Mouse (Mus musculus): ENCODE measurements around the gene Rhbdf1.

Gene Rhbdf1

DNA sequence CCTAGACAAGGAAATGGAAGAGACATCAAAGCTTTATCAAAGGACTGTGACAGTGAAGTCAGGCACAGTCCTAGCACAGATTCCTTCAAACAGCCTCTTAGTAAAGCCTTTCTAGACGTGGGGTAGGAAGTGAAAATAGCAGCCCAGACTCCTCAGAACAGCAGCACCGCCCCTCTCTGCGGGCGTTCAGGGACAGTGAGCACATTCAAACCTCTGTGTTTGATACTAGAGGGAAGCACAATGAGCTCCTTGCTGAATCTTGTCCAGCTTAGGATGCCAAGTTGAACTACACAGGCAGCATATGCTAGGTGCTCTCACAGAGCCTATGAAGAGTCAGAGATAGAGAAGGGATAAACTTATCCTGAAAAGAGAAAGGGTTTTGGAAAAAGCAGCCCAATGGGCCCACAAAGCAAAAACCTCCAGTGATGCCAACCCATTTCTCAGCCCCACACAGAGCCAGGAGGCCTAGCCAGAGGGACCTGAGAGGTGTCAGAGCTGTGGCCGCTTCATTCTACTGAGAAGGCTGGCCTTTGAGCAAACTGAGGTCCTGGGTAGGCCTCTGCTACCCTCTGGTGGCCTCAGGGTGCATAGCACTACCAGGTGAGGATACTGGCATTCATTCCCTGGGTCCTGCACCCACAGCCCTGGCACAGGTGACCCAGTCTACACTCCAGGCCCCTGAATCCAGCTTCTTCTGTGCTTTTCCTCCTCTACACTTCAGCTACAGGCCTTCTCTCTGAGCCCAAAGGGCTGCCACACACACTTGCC lies 16.2 kb upstream of the Rhbdf1 start:
- peak; percentile 84 for DNase-seq

DNA sequence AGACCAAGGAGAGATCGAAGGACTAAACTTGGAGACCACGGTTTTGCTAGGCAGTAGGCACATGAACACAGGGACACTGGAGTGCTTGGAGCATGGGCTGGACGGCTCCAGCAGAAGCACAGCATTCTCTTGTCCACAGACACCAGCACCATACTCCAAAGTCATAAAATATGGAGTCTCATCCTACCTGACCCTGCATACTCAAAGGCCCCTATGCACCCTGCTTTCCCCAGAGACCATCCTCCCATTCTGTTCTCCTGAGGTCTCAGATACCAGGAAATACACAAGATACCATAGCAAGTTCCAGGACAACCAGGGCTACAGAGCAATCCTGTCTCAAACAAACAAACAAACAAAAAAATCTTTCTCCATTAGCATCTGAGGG lies 15.3 kb upstream of the Rhbdf1 start:
- no peak for DNase-seq

DNA sequence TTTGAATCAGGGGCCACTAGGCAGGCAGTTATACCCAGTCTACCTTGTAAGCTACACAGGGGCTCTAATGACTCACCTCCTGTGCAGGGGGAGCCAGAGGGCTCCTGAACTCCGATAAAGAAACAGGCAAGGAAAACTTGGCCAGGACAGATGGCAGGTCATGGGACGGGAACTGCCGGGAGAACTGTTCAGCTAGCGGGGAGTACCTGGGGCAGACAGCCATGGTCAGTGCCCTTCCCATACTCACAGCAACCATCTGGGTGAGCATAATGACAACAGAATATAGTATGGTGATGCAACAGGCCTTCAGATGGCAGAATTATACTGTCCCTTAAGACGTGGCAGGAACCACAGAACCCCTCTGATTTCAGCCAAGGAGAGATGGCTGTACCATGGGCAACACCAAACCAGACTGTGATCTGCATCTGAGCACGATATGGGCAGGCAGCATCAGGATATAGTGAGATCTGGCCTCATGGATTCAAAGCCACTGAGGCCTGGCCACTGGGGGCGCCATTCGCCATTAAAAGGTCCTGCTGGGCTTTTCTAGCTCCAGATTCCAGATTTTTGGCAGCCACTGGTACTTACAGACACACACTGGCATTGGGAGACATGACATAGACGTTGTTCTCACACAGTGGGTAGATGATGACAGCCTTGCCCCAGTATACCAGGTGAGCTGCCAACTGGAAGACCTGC lies 14.8 kb upstream of the Rhbdf1 start:
- DNase-seq, result peak; percentile 74

- no peak for DNase-seq
Measured at GRCm38 (mm10) chr11:32236132-32236531, 14.0 kb upstream of the Rhbdf1 start.

GRCm38 (mm10) chr11:32235646-32236045 lies 13.5 kb upstream of the Rhbdf1 start:
- DNase-seq, result peak; percentile 8

- no peak for DNase-seq
Measured at GRCm38 (mm10) chr11:32234816-32235485, 12.9 kb upstream of the Rhbdf1 start.

GRCm38 (mm10) chr11:32233895-32234294 lies 11.8 kb upstream of the Rhbdf1 start:
- no peak for DNase-seq

GRCm38 (mm10) chr11:32232848-32233247 lies 10.7 kb upstream of the Rhbdf1 start:
- no peak for DNase-seq

- no peak for DNase-seq
Measured at GRCm38 (mm10) chr11:32231125-32231524, 9.0 kb upstream of the Rhbdf1 start.

DNA sequence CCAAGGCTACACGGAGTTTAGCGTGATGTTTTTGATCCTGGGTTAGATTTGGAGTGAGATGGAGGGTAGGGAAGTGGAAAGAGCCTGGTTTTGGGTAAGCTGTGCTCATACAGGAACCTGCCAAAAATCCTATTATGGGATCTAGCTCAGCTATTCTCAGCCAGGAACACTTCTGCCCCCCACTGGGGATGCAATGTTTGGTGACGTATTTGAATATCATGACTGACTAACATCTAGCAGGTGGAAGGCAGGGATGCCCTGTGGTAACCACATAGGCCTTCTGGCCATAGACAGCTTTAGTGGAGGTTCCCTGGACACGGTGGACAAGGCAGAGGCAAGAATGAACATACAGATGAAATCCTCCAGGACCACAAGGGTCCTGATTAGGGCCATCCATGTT lies 8.1 kb upstream of the Rhbdf1 start:
- DNase-seq, result peak; percentile 43

- DNase-seq, result no peak
Measured at GRCm38 (mm10) chr11:32228292-32228845, 6.3 kb upstream of the Rhbdf1 start.

DNA sequence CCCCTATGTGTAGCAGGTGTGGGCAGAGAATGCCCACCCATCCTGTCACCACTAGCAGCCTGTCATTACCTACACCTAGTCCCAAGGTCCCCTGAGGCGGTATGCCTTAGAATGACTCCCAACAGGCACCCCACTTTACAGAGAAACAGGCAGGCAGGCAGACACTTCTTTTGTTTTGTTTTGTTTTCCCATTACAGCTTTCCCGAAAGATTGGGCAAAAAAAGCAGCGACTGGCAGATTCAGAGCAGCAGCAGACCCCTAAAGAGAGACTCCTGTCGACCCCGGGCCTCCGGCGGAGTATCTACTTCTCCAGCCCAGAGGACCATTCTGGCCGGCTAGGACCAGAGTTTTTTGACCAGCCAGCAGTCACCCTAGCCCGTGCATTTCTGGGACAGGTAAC lies 5.5 kb upstream of the Rhbdf1 start:
- DNase-seq, result no peak

- no peak for DNase-seq
Measured at GRCm38 (mm10) chr11:32227041-32227440, 4.9 kb upstream of the Rhbdf1 start.

GRCm38 (mm10) chr11:32226124-32226871 lies 4.2 kb upstream of the Rhbdf1 start, which contains the start of gene Mpg:
Gene Mpg (plus strand): TSS chr11:32226505.
- peak; percentile 94 for DNase-seq

DNA sequence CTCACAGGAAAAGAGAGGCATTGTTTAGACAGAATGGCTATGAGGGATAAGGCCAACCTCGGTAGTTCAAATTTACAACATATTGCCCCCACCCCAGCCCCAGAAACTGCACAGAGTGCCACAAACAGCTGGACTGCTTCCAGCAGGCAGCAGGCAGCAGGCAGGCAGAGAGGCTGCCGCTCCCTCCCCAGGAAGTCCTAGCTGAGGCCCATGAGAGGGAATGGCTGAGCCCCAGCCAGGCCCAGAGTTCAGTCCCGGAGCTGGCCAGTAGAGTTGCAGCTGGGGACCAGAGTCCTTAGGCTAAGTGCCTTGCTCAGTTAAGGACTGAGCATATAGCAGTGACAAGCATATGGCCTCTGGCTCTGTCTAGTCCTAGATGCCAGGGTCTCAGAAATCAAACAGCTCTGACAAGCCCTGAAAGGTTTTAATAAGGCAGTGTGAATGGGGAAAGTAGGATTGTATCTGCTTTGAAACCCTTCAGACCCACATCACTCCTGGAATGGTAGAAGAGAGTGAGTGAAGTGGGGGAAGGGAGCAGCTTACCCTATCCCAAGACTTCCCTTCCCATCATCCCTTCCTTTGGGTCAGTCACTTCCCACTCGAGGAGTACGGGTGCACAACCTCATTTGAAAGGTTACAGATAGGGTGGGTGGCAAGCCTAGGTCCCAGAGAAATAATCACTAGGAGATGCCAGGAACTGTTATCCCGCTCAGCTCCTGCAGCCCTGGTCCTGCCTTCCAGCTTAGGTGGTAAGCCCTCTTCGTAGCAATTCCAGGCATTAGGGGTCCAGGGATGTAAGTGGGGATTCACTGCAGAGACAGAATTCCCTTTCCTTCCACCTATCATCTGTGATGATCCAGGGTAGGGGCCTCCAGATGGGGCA lies 3.4 kb upstream of the Rhbdf1 start:
- DNase-seq, result peak; percentile 37

- DNase-seq, result peak; percentile 36
Measured at GRCm38 (mm10) chr11:32224468-32225139, 2.5 kb upstream of the Rhbdf1 start.

GRCm38 (mm10) chr11:32223297-32223967 lies 1.3 kb upstream of the Rhbdf1 start:
- DNase-seq, result no peak

GRCm38 (mm10) chr11:32222570-32223194 lies 582 bp upstream of the Rhbdf1 start:
- peak; percentile 59 for DNase-seq

GRCm38 (mm10) chr11:32221225-32221950 lies 712 bp downstream of the Rhbdf1 start:
- DNase-seq, result peak; percentile 64

Measured in thymus, postnatal 4 days (tissue).